Mouse (Mus musculus): ENCODE data around the gene 4930438A08Rik. TPM values are rescaled to one million over a fixed set of nuclear protein-coding genes. Genes with fewer than 3 reads are reported as not detected.
A peak's percentile ranks its signal among the peaks of the same experiment; 100 is the strongest.

4930438A08Rik gene
- polyA plus RNA-seq, 1 experiment from 2014 or later = not detected

DNA sequence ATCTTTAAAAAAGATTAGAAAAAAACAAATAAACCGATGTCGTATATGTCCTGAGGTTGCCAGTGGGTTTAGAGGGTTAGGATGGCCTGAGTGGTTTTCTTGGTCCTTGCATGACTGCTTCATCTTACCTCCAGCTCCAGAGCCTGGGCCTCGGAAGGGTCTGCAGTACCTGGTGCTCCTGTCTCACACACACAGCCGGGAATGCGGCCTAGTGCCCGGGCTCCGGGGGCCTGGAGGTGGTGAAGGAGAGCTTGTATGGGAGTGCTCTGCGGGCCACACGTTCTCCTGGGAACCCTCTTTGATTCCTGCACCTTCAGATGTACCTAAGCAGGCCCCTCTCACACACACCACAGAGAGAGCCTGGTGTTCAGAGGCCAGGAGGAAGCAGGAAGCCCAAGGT is 34.1 kb downstream of the 4930438A08Rik start:
- Histone ChIP-seq H3K36me3 (ENCODE audit: control insufficient read depth, insufficient read depth) (no peaks in the 10 kb centered on the region), H3K4me1 (replicated peaks; ENCODE audit: control insufficient read depth, insufficient read depth, low read length) (peaks cover 15% of the 10 kb centered on the region), H3K27ac (ENCODE audit: low read length) (no peak overlapping the region), H3K4me2 (ENCODE audit: low read length) (no peak overlapping the region), H3K9ac (replicated peaks; ENCODE audit: low read depth, low read length) (no peak overlapping the region), H3K9me3 (ENCODE audit: control insufficient read depth, low read length) (no peaks in the 10 kb centered on the region), H3K4me3 (replicated peaks; ENCODE audit: low read length) (no peak overlapping the region), H3K27me3 (replicated peaks; ENCODE audit: control insufficient read depth, insufficient read depth, low read length) (no peaks in the 10 kb centered on the region)
- 94% methylated on average over 9 of the region's 9 CpGs for WGBS
- no peak for ATAC-seq

DNA sequence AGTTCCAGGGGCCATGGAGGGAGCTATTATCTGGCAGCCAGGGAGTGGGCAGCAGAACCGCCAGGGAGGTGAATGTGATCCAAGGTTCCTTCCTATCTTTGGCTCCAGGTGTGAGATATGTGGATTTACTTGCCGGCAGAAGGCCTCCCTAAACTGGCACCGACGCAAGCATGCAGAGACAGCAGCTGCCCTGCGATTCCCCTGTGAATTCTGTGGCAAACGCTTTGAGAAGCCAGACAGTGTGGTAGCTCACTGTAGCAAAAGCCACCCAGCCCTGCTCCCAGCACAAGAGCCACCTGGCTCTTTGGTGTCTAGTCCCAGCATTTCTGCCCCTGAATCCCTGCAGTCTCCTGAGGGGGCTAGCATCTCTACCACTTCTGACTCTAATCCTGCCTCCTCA is 39.5 kb downstream of the 4930438A08Rik start:
- no peak for ATAC-seq
- no peak overlapping the region for H3K4me3 ChIP-seq (replicated peaks; ENCODE audit: low read length)
- H3K27ac ChIP-seq (ENCODE audit: low read length) = no peak overlapping the region
- H3K36me3 ChIP-seq (ENCODE audit: control insufficient read depth, insufficient read depth) = peaks cover 7% of the 10 kb centered on the region
- 69% methylated on average over 6 of the region's 6 CpGs for WGBS
- no peaks in the 10 kb centered on the region for H3K4me1 ChIP-seq (replicated peaks; ENCODE audit: control insufficient read depth, insufficient read depth, low read length)
- H3K4me2 ChIP-seq (ENCODE audit: low read length) = no peak overlapping the region
- H3K27me3 ChIP-seq (replicated peaks; ENCODE audit: control insufficient read depth, insufficient read depth, low read length) = no peaks in the 10 kb centered on the region
- H3K9me3 ChIP-seq (ENCODE audit: control insufficient read depth, low read length) = no peaks in the 10 kb centered on the region
- no peak overlapping the region for H3K9ac ChIP-seq (replicated peaks; ENCODE audit: low read depth, low read length)

DNA sequence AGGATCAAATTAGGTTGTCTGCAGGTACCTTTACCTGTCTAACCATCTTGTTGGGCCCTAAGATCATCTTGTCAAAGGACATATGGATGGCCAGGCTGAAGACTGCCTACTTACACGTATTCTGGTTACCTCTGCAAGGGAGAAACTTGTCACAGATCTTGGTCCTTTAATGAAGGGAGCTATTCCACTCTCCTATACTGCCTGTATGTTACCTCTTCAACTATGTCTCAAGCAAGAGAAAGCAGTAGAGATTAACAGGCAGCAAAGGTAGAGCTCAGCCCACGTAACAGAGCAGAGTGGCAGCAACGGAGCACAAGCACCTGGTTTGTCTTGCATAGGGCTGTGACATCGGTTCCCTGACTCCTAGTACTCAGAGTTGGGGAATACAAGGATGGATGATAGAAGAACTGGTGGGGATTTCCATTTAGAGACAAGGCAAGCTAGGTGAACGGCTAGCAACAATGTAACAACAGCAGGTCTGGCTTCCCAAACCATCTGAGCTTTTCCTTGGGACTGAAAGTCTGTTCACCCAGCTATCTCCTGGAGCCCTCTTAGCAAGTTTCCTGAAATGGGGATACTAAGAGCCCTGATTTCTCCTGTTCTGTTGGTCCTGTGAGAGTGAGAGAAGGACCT is 41.1 kb downstream of the 4930438A08Rik start:
- Histone ChIP-seq H3K4me2 (ENCODE audit: low read length) (no peak overlapping the region), H3K27ac (ENCODE audit: low read length) (no peak overlapping the region), H3K4me3 (replicated peaks; ENCODE audit: low read length) (no peak overlapping the region), H3K9me3 (ENCODE audit: control insufficient read depth, low read length) (no peaks in the 10 kb centered on the region), H3K9ac (replicated peaks; ENCODE audit: low read depth, low read length) (no peak overlapping the region), H3K36me3 (ENCODE audit: control insufficient read depth, insufficient read depth) (peaks cover 10% of the 10 kb centered on the region), H3K4me1 (replicated peaks; ENCODE audit: control insufficient read depth, insufficient read depth, low read length) (no peaks in the 10 kb centered on the region), H3K27me3 (replicated peaks; ENCODE audit: control insufficient read depth, insufficient read depth, low read length) (no peaks in the 10 kb centered on the region)
- ATAC-seq = no peak
- WGBS = 90% methylated on average over 5 of the region's 5 CpGs

DNA sequence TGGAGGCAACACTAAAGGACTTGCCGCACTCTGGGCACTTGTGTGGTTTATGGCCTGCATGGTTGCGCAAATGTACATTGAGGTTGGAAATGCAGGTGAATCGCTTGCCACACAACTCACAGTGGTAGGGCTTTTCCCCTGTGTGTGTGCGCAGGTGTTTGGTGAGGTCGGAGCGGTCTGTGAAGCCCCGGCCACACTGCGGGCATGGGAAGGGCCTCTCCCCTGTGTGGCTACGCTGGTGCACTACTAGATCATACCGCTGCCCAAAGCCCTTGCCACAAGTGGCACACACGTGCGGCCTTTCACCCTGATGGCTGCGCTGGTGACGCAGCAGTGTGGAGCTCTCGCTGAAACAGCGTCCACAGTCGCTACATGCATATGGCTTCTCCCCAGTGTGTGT is 41.7 kb downstream of the 4930438A08Rik start:
- 87% methylated on average over 17 of the region's 17 CpGs for WGBS
- ATAC-seq = 0 out of 2 replicates have a peak, but pooled peaks have one; percentile 22
- no peaks in the 10 kb centered on the region for H3K27me3 ChIP-seq (replicated peaks; ENCODE audit: control insufficient read depth, insufficient read depth, low read length)
- H3K9ac ChIP-seq (replicated peaks; ENCODE audit: low read depth, low read length) = no peak overlapping the region
- no peaks in the 10 kb centered on the region for H3K9me3 ChIP-seq (ENCODE audit: control insufficient read depth, low read length)
- H3K4me2 ChIP-seq (ENCODE audit: low read length) = no peak overlapping the region
- H3K36me3 ChIP-seq (ENCODE audit: control insufficient read depth, insufficient read depth) = peaks cover 10% of the 10 kb centered on the region
- H3K27ac ChIP-seq (ENCODE audit: low read length) = no peak overlapping the region
- no peak overlapping the region for H3K4me3 ChIP-seq (replicated peaks; ENCODE audit: low read length)
- no peaks in the 10 kb centered on the region for H3K4me1 ChIP-seq (replicated peaks; ENCODE audit: control insufficient read depth, insufficient read depth, low read length)

DNA sequence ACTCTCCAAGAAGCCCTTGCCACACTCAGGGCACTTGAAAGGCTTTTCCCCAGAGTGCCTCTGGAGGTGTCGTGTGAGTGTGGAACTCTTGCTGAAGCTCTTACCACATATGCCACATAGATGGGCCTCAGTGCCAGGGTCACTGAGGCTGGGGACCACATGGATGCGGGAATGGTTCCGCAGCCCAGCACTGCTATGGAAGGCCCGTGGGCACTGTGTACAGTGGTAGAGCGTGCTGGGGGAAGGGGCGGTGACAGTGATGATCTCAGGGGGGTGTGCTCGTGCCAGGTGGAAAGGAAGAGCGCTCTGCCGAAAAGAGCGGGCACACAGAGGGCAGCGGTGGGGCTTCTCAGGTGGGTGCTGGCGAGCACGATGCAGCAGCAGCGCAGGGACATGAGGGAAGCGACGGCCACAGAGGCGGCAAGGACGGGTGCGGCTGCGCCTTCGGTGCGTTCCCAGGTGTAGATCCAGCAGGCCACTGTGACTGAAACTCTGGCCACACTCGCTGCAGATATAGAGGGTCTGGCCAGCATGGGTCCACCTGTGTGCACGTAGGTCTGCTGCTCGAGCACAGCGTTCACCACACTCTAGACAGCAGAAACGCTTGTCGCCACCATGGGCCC is 42.3 kb downstream of the 4930438A08Rik start:
- H3K9ac ChIP-seq (replicated peaks; ENCODE audit: low read depth, low read length) = no peak overlapping the region
- no peak overlapping the region for H3K27ac ChIP-seq (ENCODE audit: low read length)
- H3K9me3 ChIP-seq (ENCODE audit: control insufficient read depth, low read length) = no peaks in the 10 kb centered on the region
- no peak overlapping the region for H3K4me2 ChIP-seq (ENCODE audit: low read length)
- peaks cover 4% of the 10 kb centered on the region for H3K4me1 ChIP-seq (replicated peaks; ENCODE audit: control insufficient read depth, insufficient read depth, low read length)
- no peak overlapping the region for H3K4me3 ChIP-seq (replicated peaks; ENCODE audit: low read length)
- H3K27me3 ChIP-seq (replicated peaks; ENCODE audit: control insufficient read depth, insufficient read depth, low read length) = no peaks in the 10 kb centered on the region
- 74% methylated on average over 28 of the region's 28 CpGs for WGBS
- ATAC-seq = 0 out of 2 replicates have a peak, but pooled peaks have one; percentile 5
- H3K36me3 ChIP-seq (ENCODE audit: control insufficient read depth, insufficient read depth) = peaks cover 10% of the 10 kb centered on the region

DNA sequence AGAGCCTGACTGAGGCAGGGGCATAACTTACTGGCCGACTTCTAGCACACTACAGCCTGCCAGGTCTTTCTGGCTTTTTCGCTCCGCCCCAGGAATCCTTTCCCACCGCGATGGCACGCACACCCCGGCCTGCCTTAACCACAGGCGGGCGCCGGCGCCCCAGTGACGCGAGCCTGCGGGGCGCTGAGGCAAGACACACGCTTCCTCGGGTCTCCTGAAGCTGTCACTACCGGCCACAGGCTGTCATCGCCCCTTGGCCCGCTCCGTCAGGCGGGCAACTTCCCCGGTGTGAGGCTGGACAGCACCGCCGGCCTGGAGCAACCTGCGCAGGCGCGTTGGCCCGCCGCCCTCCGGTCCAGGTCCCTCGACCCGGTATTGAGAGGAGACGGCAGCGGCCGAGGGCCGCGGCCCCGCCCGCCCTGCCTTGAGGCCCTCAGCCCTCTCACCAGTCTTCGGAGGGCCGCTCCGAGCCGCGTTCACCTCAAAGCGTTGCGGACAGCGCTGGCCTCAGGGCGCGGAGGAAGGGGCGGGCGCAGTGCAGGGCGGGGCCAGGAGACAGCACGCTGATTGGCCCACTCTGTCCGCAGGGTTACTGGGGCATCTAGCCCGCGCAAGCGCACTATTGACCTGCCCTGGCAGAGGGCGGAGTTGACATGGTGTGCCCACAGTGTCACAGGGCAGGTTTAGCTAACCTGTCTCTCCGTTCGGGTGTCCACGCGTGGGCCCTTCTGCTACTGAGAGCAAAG is 48.4 kb downstream of the 4930438A08Rik start:
- H3K4me2 ChIP-seq (ENCODE audit: low read length) = peak overlapping the region; percentile 86
- peak overlapping the region; percentile 94 for H3K9ac ChIP-seq (replicated peaks; ENCODE audit: low read depth, low read length)
- under 1% methylated on average over 62 of the region's 63 CpGs for WGBS
- H3K27ac ChIP-seq (ENCODE audit: low read length) = peak overlapping the region; percentile 95
- no peaks in the 10 kb centered on the region for H3K27me3 ChIP-seq (replicated peaks; ENCODE audit: control insufficient read depth, insufficient read depth, low read length)
- H3K4me1 ChIP-seq (replicated peaks; ENCODE audit: control insufficient read depth, insufficient read depth, low read length) = peaks cover 22% of the 10 kb centered on the region
- H3K9me3 ChIP-seq (ENCODE audit: control insufficient read depth, low read length) = no peaks in the 10 kb centered on the region
- ATAC-seq = peak; percentile 99
- peaks cover 19% of the 10 kb centered on the region for H3K36me3 ChIP-seq (ENCODE audit: control insufficient read depth, insufficient read depth)
- H3K4me3 ChIP-seq (replicated peaks; ENCODE audit: low read length) = peak overlapping the region; percentile 81

DNA sequence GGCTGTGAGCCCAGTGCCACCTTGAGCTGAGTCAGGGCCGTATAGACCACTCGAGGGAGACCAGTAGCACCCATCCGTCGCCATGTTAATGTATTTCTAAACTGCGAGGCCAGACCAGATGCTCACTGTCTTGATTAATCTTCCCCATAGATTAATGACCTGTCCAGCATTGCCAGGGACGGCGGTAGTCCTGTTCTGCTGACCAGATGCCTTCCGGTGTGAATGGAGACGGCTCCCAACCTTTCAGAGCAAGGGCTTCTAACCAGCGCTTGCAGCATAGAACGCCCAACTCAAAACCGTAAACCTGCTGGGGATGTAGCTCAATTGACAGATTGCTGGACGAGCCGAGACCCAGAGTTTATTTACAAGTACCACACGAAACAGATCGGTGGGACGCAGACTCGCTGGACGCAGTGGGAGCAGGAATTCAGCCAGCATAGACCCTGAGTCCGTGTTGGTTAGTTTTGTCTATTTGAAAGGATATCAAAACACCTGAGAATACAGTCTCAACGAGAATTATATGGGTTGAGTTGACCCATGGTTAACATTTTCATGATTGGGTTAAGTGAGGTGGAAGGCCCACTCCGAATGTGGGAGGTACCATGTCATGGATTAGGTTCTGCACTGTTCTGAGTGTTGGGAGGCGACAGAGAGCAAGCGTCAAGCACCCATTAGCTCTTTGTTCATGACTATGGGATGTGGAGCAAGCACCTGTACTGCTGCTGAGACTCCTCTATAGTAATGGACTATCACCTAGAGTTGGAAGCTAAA is 49.2 kb downstream of the 4930438A08Rik start:
- Histone ChIP-seq H3K9ac (replicated peaks; ENCODE audit: low read depth, low read length) (peak overlapping the region; percentile 94), H3K4me2 (ENCODE audit: low read length) (peak overlapping the region; percentile 86), H3K9me3 (ENCODE audit: control insufficient read depth, low read length) (no peaks in the 10 kb centered on the region), H3K4me1 (replicated peaks; ENCODE audit: control insufficient read depth, insufficient read depth, low read length) (peaks cover 24% of the 10 kb centered on the region), H3K4me3 (replicated peaks; ENCODE audit: low read length) (peak overlapping the region; percentile 81), H3K36me3 (ENCODE audit: control insufficient read depth, insufficient read depth) (peaks cover 19% of the 10 kb centered on the region), H3K27ac (ENCODE audit: low read length) (peak overlapping the region; percentile 95), H3K27me3 (replicated peaks; ENCODE audit: control insufficient read depth, insufficient read depth, low read length) (no peaks in the 10 kb centered on the region)
- WGBS = 11% methylated on average over 24 of the region's 24 CpGs
- 0 out of 2 replicates have a peak, but pooled peaks have one; percentile 8 for ATAC-seq

DNA sequence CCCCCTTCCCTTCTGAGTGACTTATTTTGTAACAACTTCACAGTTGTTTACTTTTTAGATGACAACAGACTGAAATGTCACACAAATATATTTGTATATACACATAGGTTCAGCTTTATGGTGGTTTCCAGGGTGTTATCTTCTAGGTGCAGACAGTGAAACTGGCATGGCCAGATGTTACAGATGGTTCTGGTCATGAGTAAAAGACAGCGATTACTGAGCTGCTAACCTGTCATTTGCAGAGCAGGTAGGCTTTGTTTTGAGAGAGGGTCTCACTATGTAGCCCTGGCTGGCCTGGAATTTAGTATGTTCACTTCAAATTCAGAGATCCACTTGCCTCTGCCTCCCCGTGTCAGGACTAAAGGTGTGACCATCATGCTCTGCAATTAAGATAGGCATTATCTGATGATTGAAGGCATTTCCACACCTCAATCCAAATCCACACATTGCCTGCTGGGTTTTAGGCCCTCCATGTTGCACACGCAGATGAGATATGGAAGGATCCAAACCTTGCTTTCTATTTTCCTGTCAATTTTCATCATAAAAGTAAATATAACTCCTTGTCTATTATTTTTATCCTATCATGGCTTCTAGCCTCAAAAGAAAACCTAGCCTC is 50.1 kb downstream of the 4930438A08Rik start:
- ATAC-seq = no peak
- WGBS = 85% methylated on average over 3 of the region's 3 CpGs
- Histone ChIP-seq H3K4me2 (ENCODE audit: low read length) (no peak overlapping the region), H3K36me3 (ENCODE audit: control insufficient read depth, insufficient read depth) (peaks cover 13% of the 10 kb centered on the region), H3K4me3 (replicated peaks; ENCODE audit: low read length) (no peak overlapping the region), H3K27me3 (replicated peaks; ENCODE audit: control insufficient read depth, insufficient read depth, low read length) (no peaks in the 10 kb centered on the region), H3K9ac (replicated peaks; ENCODE audit: low read depth, low read length) (no peak overlapping the region), H3K4me1 (replicated peaks; ENCODE audit: control insufficient read depth, insufficient read depth, low read length) (peaks cover 33% of the 10 kb centered on the region), H3K9me3 (ENCODE audit: control insufficient read depth, low read length) (no peaks in the 10 kb centered on the region), H3K27ac (ENCODE audit: low read length) (no peak overlapping the region)

Data from forebrain, embryonic 16.5 days (tissue).